Mouse (Mus musculus): ENCODE results near the gene Dazap1.

The Dazap1 gene

GRCm38 (mm10) chr10:80324120-80325037, 63.1 kb downstream of the Dazap1 start:
- DNase-seq, result peak; percentile 70

GRCm38 (mm10) chr10:80325045-80325444, 63.8 kb downstream of the Dazap1 start:
- no peak for DNase-seq

GRCm38 (mm10) chr10:80329273-80330081, 68.2 kb downstream of the Dazap1 start, which contains the start of the genes Pcsk4 and Reep6:
TSS of gene Pcsk4 (minus strand) at chr10:80329498.
TSS of gene Reep6 (plus strand) at chr10:80329953.
- peak; percentile 99 for DNase-seq

DNA sequence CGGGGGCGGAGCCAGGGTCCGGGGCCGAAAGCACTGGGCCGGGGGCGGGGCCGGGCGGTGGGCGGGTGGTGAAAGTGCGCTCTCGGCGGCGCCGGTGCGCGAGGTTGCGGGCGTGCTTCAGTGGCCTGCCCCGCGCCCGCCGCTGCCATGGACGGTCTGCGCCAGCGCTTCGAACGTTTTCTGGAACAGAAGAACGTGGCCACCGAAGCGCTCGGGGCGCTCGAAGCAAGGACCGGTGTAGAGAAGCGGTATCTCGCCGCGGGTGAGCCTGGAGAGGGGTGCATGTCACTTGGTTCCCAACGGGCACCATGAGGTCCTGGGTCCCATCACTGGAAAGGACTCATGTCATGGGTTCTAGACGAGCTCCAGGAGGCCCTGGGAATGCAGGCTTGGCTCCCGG, 68.8 kb downstream of the Dazap1 start:
- no peak for DNase-seq

GRCm38 (mm10) chr10:80330888-80331287, 69.6 kb downstream of the Dazap1 start:
- no peak for DNase-seq

DNA sequence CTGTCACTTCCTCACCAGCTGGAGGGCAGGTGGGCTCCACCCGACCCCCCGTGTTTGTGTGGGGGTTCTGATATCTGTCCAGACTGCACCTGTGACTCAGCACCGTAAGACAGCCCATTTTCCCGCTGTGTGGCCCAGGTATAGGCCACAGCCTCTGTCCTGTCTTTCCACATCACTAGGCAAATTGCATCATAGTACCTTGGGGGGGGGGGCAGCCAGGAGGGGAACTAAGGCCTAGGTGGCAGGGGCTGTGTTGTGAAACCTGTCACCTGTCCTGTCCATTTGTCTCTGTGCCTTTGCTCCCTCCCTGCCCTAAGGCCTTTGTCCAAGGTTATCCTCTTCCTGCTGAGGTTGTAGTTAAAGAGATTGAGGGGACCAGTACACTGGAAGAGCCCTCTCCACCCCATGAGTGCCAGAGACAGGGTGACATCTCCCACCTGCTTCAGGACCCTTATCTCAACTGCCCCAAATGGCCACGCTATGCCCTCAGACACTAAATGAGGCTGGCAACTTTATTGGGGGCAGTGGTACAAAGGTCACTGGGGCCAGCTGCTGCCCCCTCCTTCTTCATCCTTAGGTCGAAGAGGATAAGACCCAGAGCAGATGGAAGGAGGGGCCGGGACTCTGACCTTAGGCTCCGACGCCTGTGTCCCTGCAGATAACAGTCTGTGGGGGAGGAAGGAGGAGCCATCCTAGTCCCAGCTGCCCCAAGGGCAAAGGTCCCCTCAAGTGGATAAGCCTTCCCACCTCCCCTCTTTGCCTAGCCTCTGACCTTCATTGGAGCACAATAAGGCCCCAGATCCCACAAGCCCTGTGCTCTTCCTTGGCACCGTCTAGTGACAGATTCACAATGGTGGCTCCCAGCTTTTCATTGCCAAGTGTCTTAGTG, 70.6 kb downstream of the Dazap1 start:
- peak; percentile 54 for DNase-seq

GRCm38 (mm10) chr10:80332525-80332989, 71.3 kb downstream of the Dazap1 start:
- DNase-seq, result no peak

DNA sequence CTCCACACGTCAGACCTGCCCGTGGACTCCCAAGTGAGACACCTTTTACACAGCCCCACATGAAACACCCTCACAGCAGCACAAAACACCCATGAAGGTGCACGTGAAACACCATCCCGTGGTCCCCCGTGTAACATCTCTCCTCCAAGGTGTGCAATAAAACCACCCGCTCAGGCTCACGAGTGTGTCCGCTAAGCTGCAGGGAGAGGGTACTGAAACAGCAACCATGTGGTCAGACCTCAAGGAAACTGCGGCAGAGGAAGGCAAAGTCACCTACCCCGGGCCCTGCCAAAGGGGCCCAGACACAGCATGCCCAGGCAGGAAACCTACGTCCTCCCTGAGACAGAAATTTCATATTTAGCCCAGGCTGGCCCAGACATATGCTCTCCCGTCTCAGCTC, 75.0 kb downstream of the Dazap1 start:
- DNase-seq, result no peak
